Mouse (Mus musculus): Measurements from ENCODE around the gene Gm2696. TPM values are rescaled to one million over a fixed set of nuclear protein-coding genes. Genes with fewer than 3 reads are reported as not detected.
"Not testable (repeated sequence)": the region's sequence is repeated elsewhere in the genome, so short reads cannot be mapped to it uniquely, and the experiment has no call there.

Gm2696 gene
- not detected for total RNA-seq (2021)
- long read RNA-seq: 0 reads

GRCm38 (mm10) chr10:77814382-77814781 is at the start of gene Gm2696:
Gene Gm2696, plus strand, starts transcription at chr10:77814682.
- no peak for DNase-seq (ENCODE audit: low spot score in 2 of 2)

GRCm38 (mm10) chr10:77769727-77770126 is 44.8 kb upstream of the Gm2696 start:
- no peak for DNase-seq (ENCODE audit: low spot score in 2 of 2)

GRCm38 (mm10) chr10:77771225-77771624 is 43.3 kb upstream of the Gm2696 start, which contains the start of gene Gm3238:
Gene Gm3238, minus strand, starts transcription at chr10:77771325.
- not testable (repeated sequence) for DNase-seq (ENCODE audit: low spot score in 2 of 2)

GRCm38 (mm10) chr10:77772142-77772541 is 42.3 kb upstream of the Gm2696 start:
- not testable (repeated sequence) for DNase-seq (ENCODE audit: low spot score in 2 of 2)

GRCm38 (mm10) chr10:77776844-77777243 is 37.6 kb upstream of the Gm2696 start, which contains the start of gene Gm7138:
Gene Gm7138, minus strand, starts transcription at chr10:77776944.
- not testable (repeated sequence) for DNase-seq (ENCODE audit: low spot score in 2 of 2)

GRCm38 (mm10) chr10:77782442-77782841 is 32.0 kb upstream of the Gm2696 start, which contains the start of gene Gm3250:
Gene Gm3250, minus strand, starts transcription at chr10:77782542.
- DNase-seq (ENCODE audit: low spot score in 2 of 2): not testable (repeated sequence)

- not testable (repeated sequence) for DNase-seq (ENCODE audit: low spot score in 2 of 2)
Observed at GRCm38 (mm10) chr10:77783396-77783795, 31.1 kb upstream of the Gm2696 start.

- not testable (repeated sequence) for DNase-seq (ENCODE audit: low spot score in 2 of 2)
Observed at GRCm38 (mm10) chr10:77787876-77788275, 26.6 kb upstream of the Gm2696 start, which contains the start of gene Gm7137. Gene Gm7137, minus strand, starts transcription at chr10:77788200.

- DNase-seq (ENCODE audit: low spot score in 2 of 2): no peak
Observed at GRCm38 (mm10) chr10:77788621-77789020, 25.9 kb upstream of the Gm2696 start.

GRCm38 (mm10) chr10:77794976-77795375 is 19.5 kb upstream of the Gm2696 start, which contains the start of gene Gm9639:
Gene Gm9639, minus strand, starts transcription at chr10:77795076.
- no peak for DNase-seq (ENCODE audit: low spot score in 2 of 2)

- no peak for DNase-seq (ENCODE audit: low spot score in 2 of 2)
Observed at GRCm38 (mm10) chr10:77797677-77798076, 16.8 kb upstream of the Gm2696 start.

- DNase-seq (ENCODE audit: low spot score in 2 of 2): not testable (repeated sequence)
Observed at GRCm38 (mm10) chr10:77798164-77798920, 16.1 kb upstream of the Gm2696 start.

- no peak for DNase-seq (ENCODE audit: low spot score in 2 of 2)
Observed at GRCm38 (mm10) chr10:77798921-77799508, 15.5 kb upstream of the Gm2696 start, which contains the start of gene Gm19668. Gene Gm19668, minus strand, starts transcription at chr10:77799133.

GRCm38 (mm10) chr10:77804095-77804494 is 10.4 kb upstream of the Gm2696 start:
- no peak for DNase-seq (ENCODE audit: low spot score in 2 of 2)

- no peak for DNase-seq (ENCODE audit: low spot score in 2 of 2)
Observed at GRCm38 (mm10) chr10:77811743-77812142, 2.7 kb upstream of the Gm2696 start, which contains the start of gene Gm9507. Gene Gm9507, minus strand, starts transcription at chr10:77811843.

GRCm38 (mm10) chr10:77815514-77815913 is 1.0 kb downstream of the Gm2696 start:
- no peak for DNase-seq (ENCODE audit: low spot score in 2 of 2)

GRCm38 (mm10) chr10:77818523-77818922 is 4.0 kb downstream of the Gm2696 start:
- no peak for DNase-seq (ENCODE audit: low spot score in 2 of 2)

GRCm38 (mm10) chr10:77819203-77819602 is 4.7 kb downstream of the Gm2696 start:
- DNase-seq (ENCODE audit: low spot score in 2 of 2): no peak

- no peak for DNase-seq (ENCODE audit: low spot score in 2 of 2)
Observed at GRCm38 (mm10) chr10:77826951-77827350, 12.5 kb downstream of the Gm2696 start, which contains the start of gene Krtap10-4. Gene Krtap10-4, minus strand, starts transcription at chr10:77827095.

- peak in 1 of 2 experiments; percentile 6 for DNase-seq (ENCODE audit: low spot score in 2 of 2)
Observed at GRCm38 (mm10) chr10:77835647-77836046, 21.2 kb downstream of the Gm2696 start, which contains the start of gene Krtap10-10. Gene Krtap10-10, plus strand, starts transcription at chr10:77835947.

- no peak for DNase-seq (ENCODE audit: low spot score in 2 of 2)
Observed at GRCm38 (mm10) chr10:77839006-77839405, 24.5 kb downstream of the Gm2696 start.

GRCm38 (mm10) chr10:77846503-77846902 is 32.0 kb downstream of the Gm2696 start, which contains the start of gene Gm36176:
Gene Gm36176, plus strand, starts transcription at chr10:77846803.
- DNase-seq (ENCODE audit: low spot score in 2 of 2): no peak
